Mouse (Mus musculus) regulatory T cell (primary cell): Measurements from ENCODE around the gene Ctbp2.

Experiments
- in situ Hi-C: fragments of 300-600 bp; cut with MboI, MseI; formaldehyde crosslinking; loops from one replicate; pipeline ENCODE4 v1.15.1; 2025; ENCODE audit warnings: high pct_unique_total_duplicates

The Ctbp2 gene

GRCm38 (mm10) chr7:133041784-133042183 is 82.4 kb downstream of the Ctbp2 start:
- in situ Hi-C loops, result no loop called here

GRCm38 (mm10) chr7:133040688-133041345 is 83.3 kb downstream of the Ctbp2 start:
- in situ Hi-C loops, result no loop called here

- in situ Hi-C loops, result no loop called here
These were observed 84.4 kb downstream of the Ctbp2 start for GRCm38 (mm10) chr7:133039556-133040255.

- in situ Hi-C loops, result no loop called here
These were observed 86.5 kb downstream of the Ctbp2 start for GRCm38 (mm10) chr7:133037618-133038017.

- in situ Hi-C loops, result no loop called here
These were observed 86.9 kb downstream of the Ctbp2 start for GRCm38 (mm10) chr7:133037217-133037616.

GRCm38 (mm10) chr7:133035901-133036300 is 88.3 kb downstream of the Ctbp2 start:
- in situ Hi-C loops, result no loop called here

- in situ Hi-C loops, result no loop called here
These were observed 91.5 kb downstream of the Ctbp2 start for GRCm38 (mm10) chr7:133032589-133033203.

- in situ Hi-C loops, result loop anchor here (10.0 kb wide), 1 partner anchor 575 kb away; the partner anchor contains the start of gene Tex36
These were observed 94.6 kb downstream of the Ctbp2 start for GRCm38 (mm10) chr7:133029496-133030047.

GRCm38 (mm10) chr7:133029004-133029403 is 95.2 kb downstream of the Ctbp2 start:
- in situ Hi-C loops, result loop anchor here (10.0 kb wide), 1 partner anchor 576 kb away; the partner anchor contains the start of gene Tex36

- in situ Hi-C loops, result loop anchor here (10.0 kb wide), 1 partner anchor 577 kb away; the partner anchor contains the start of gene Tex36
These were observed 96.2 kb downstream of the Ctbp2 start for GRCm38 (mm10) chr7:133027930-133028329.

GRCm38 (mm10) chr7:133024694-133025093 is 99.5 kb downstream of the Ctbp2 start:
- in situ Hi-C loops, result loop anchor here (10.0 kb wide), 1 partner anchor 580 kb away; the partner anchor contains the start of gene Tex36

- in situ Hi-C loops, result loop anchor here (5.0 to 10.0 kb wide), 2 partner anchors 102 to 585 kb away; partner anchors contain the start of gene Tex36
These were observed 104.6 kb downstream of the Ctbp2 start for GRCm38 (mm10) chr7:133019481-133020020.

GRCm38 (mm10) chr7:133018961-133019360 is 105.2 kb downstream of the Ctbp2 start:
- in situ Hi-C loops, result loop anchor here (5.0 kb wide), 1 partner anchor 102 kb away; no protein-coding TSS in a partner anchor

GRCm38 (mm10) chr7:133015416-133016070 is 108.6 kb downstream of the Ctbp2 start:
- in situ Hi-C loops, result loop anchor here (5.0 kb wide), 1 partner anchor 98 kb away; no protein-coding TSS in a partner anchor

- in situ Hi-C loops, result loop anchor here (5.0 kb wide), 1 partner anchor 97 kb away; no protein-coding TSS in a partner anchor
These were observed 109.5 kb downstream of the Ctbp2 start for GRCm38 (mm10) chr7:133014631-133015030.

GRCm38 (mm10) chr7:133013923-133014322 is 110.2 kb downstream of the Ctbp2 start:
- in situ Hi-C loops, result no loop called here

- in situ Hi-C loops, result no loop called here
These were observed 111.4 kb downstream of the Ctbp2 start for GRCm38 (mm10) chr7:133012637-133013366.

GRCm38 (mm10) chr7:133011611-133012010 is 112.5 kb downstream of the Ctbp2 start:
- in situ Hi-C loops, result no loop called here

GRCm38 (mm10) chr7:133011191-133011590 is 113.0 kb downstream of the Ctbp2 start:
- in situ Hi-C loops, result no loop called here

GRCm38 (mm10) chr7:133010477-133010876 is 113.7 kb downstream of the Ctbp2 start:
- in situ Hi-C loops, result no loop called here
